Mouse (Mus musculus): Measurements from ENCODE around the gene Pou4f1. TPM values are rescaled to one million over a fixed set of nuclear protein-coding genes. Genes with fewer than 3 reads are reported as not detected.

The Pou4f1 gene
- polyA plus RNA-seq, 1 experiment from 2014 or later = 0.70 TPM

DNA sequence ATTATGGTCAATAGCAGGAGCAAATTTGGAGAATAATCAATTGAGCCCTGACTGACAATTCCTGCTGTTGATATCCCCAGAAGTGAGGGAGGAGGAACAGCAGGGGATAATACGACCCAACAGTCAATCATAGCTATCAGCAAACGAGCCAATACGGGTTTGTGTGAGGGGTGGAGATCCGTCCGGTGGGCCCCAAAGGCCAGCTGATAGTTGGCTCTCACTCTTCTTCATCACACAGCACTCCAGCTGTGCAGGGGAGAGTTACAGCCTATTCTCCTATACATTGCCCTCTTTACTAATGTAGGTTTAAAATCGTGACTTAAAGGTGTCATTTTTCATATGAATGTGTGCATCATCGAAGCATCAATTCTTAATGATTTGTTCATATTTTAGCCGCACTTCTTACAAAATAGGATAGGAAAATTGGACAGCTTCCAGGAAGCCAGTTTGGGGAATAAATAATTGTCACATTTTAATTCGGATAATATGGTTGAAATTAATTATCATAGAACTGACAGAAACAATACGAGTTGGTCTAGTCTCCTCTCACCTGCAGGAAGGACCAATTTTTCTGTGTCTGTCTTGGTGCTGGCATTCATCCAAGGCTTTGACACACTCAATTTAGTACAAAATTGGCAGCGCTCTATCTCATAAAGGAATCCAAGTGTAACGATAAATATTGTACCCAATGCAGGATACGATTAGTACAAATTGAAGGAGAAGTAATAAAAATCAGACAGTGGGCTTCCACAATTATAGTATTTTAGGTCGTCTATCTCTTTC is 43.9 kb downstream of the Pou4f1 start:
- H3K4me3 ChIP-seq = no peak overlapping the region
- no peaks in the 10 kb centered on the region for H3K9me3 ChIP-seq (replicated peaks)
- no peaks in the 10 kb centered on the region for H3K4me1 ChIP-seq
- DNase-seq (ENCODE audit: low spot score) = no peak
- no peaks in the 10 kb centered on the region for H3K27me3 ChIP-seq (ENCODE audit: low read depth, poor library complexity, severe bottlenecking)
- no peaks in the 10 kb centered on the region for H3K36me3 ChIP-seq
- no peak overlapping the region for H3K27ac ChIP-seq
- 79% methylated on average over 14 of the region's 14 CpGs for WGBS

Other genes starting within 250 kb of the Pou4f1 start
- 48.8 and 52.8 TPM in 2 replicates for gene Rnf219, start 54.6 kb upstream of the Pou4f1 start, polyA plus RNA-seq (2016; fragmentation: Nextera tagmentation; extraction: Ambion mirVana)

All from limb, embryonic 10.5 days (tissue).